ENCODE assay signal across 7 mouse cellular contexts in genomic region chr2:181600828-181601750, GRCm38 (mm10). TPM values are rescaled to one million over a fixed set of nuclear protein-coding genes. Genes with fewer than 3 reads are reported as not detected.
DNase-seq lines count a peak whose midpoint lies in the region; ATAC-seq and TF ChIP-seq lines count a peak whose summit lies in the region.

No protein-coding gene starts in this region.

- H3K4me2 ChIP-seq in embryonic facial prominence, embryonic 12.5 days (replicated peaks): peak overlapping the region; percentile 81
- peak overlapping the region; percentile 84 for H3K4me2 ChIP-seq in limb, embryonic 13.5 days (replicated peaks)
- H3K4me2 ChIP-seq in midbrain, embryonic 16.5 days (ENCODE audit: low read length): peak overlapping the region; percentile 78

- H3K79me2 ChIP-seq in heart, adult 2 months (replicated peaks; ENCODE audit: control insufficient read depth, insufficient read depth, low read length): 0 out of 2 replicates have a peak, but pooled peaks cover 1% of the 10 kb centered on the region

- H3K4me3 ChIP-seq in embryonic facial prominence, embryonic 12.5 days: peak overlapping the region; percentile 95
- H3K4me3 ChIP-seq in heart, adult 2 months: peak overlapping the region; percentile 87
- peak overlapping the region; percentile 96 for H3K4me3 ChIP-seq in limb, embryonic 13.5 days
- H3K4me3 ChIP-seq in midbrain, embryonic 16.5 days (ENCODE audit: low read depth, low read length): peak overlapping the region; percentile 80

- TF ChIP-seq POLR2A in heart, adult 2 months (IDR thresholded peaks at IDR 0.05; ENCODE audit: insufficient read depth, low read depth, low read length): peak; percentile 94; the same call in 1 of the 2 replicates

- peak; percentile 86 for ATAC-seq in embryonic facial prominence, embryonic 12.5 days (ENCODE audit: insufficient number of reproducible peaks, insufficient read depth, low FRiP score, low TSS enrichment)
- ATAC-seq in limb, embryonic 13.5 days (ENCODE audit: low FRiP score, low read depth): peak; percentile 97
- ATAC-seq in midbrain, embryonic 16.5 days: peak; percentile 92

- WGBS in embryonic facial prominence, embryonic 12.5 days: 1% methylated on average over 57 of the region's 57 CpGs
- WGBS in heart, adult 2 months: under 1% methylated on average over 57 of the region's 57 CpGs
- 1% methylated on average over 57 of the region's 57 CpGs for WGBS in limb, embryonic 13.5 days
- 2% methylated on average over 57 of the region's 57 CpGs for WGBS in midbrain, embryonic 16.5 days

- peak; percentile 96 for DNase-seq in adrenal gland, postnatal 25 days
- DNase-seq in heart, adult 2 months: peak; percentile 94 to 96
- DNase-seq in kidney, adult 8-10 months: peak; percentile 96 to 98
- peak; percentile 88 to 98 for DNase-seq in spleen, postnatal 10 days (ENCODE audit: low spot score in 2 of 2)

- TF ChIP-seq EP300 in heart, adult 2 months (IDR thresholded peaks at IDR 0.05; ENCODE audit: insufficient read depth, low read depth, low read length): peak; percentile 64; the same call in 1 of the 2 replicates

- H3K4me1 ChIP-seq in embryonic facial prominence, embryonic 12.5 days: peaks cover 12% of the 10 kb centered on the region
- peaks cover 3% of the 10 kb centered on the region for H3K4me1 ChIP-seq in heart, adult 2 months (ENCODE audit: control insufficient read depth, insufficient read depth, low read length)
- peaks cover 22% of the 10 kb centered on the region for H3K4me1 ChIP-seq in limb, embryonic 13.5 days
- H3K4me1 ChIP-seq in midbrain, embryonic 16.5 days (ENCODE audit: control insufficient read depth, insufficient read depth, low read length): peaks cover 41% of the 10 kb centered on the region

- intact Hi-C loops in heart, adult 2 months (cut with DNase I): no loop called here

- H3K9ac ChIP-seq in embryonic facial prominence, embryonic 12.5 days: peak overlapping the region; percentile 93
- H3K9ac ChIP-seq in heart, adult 2 months (ENCODE audit: low read depth, low read length): peak overlapping the region; percentile 87
- H3K9ac ChIP-seq in limb, embryonic 13.5 days: peak overlapping the region; percentile 93
- H3K9ac ChIP-seq in midbrain, embryonic 16.5 days (ENCODE audit: low read depth, low read length): peak overlapping the region; percentile 79

- peak overlapping the region; percentile 75 for H3K27ac ChIP-seq in embryonic facial prominence, embryonic 12.5 days
- H3K27ac ChIP-seq in heart, adult 2 months: peak overlapping the region; percentile 93
- H3K27ac ChIP-seq in limb, embryonic 13.5 days: peak overlapping the region; percentile 74; the same call in 1 of the 2 replicates
- peak overlapping the region; percentile 88 for H3K27ac ChIP-seq in midbrain, embryonic 16.5 days (ENCODE audit: low read length)

- 0 out of 2 replicates have a peak, but pooled peaks have one; percentile 4 for TF ChIP-seq CTCF in heart, adult 2 months (IDR thresholded peaks at IDR 0.05)

- H3K9me3 ChIP-seq in embryonic facial prominence, embryonic 12.5 days: no peaks in the 10 kb centered on the region
- H3K9me3 ChIP-seq in limb, embryonic 13.5 days: no peaks in the 10 kb centered on the region
- no peaks in the 10 kb centered on the region for H3K9me3 ChIP-seq in midbrain, embryonic 16.5 days (replicated peaks; ENCODE audit: control insufficient read depth, low read length, poor library complexity, severe bottlenecking)

- H3K36me3 ChIP-seq in embryonic facial prominence, embryonic 12.5 days: no peaks in the 10 kb centered on the region
- H3K36me3 ChIP-seq in heart, adult 2 months (ENCODE audit: control insufficient read depth, insufficient read depth, low read length): no peaks in the 10 kb centered on the region
- H3K36me3 ChIP-seq in limb, embryonic 13.5 days: no peaks in the 10 kb centered on the region
- H3K36me3 ChIP-seq in midbrain, embryonic 16.5 days (ENCODE audit: control insufficient read depth, insufficient read depth, low read length): peaks cover 5% of the 10 kb centered on the region

- peaks cover 27% of the 10 kb centered on the region for H3K27me3 ChIP-seq in embryonic facial prominence, embryonic 12.5 days
- H3K27me3 ChIP-seq in heart, adult 2 months (ENCODE audit: control insufficient read depth, insufficient read depth, low read length): no peaks in the 10 kb centered on the region
- H3K27me3 ChIP-seq in limb, embryonic 13.5 days: peaks cover 30% of the 10 kb centered on the region
- H3K27me3 ChIP-seq in midbrain, embryonic 16.5 days (ENCODE audit: control insufficient read depth, insufficient read depth, low read depth, low read length): no peaks in the 10 kb centered on the region

RNA-seq across cellular contexts. Expression of gene Samd10, which starts 2.1 kb away (rescaled TPM):
- 19.3 and 26.4 TPM in 2 replicates for total RNA-seq in adrenal gland, postnatal 25 days (2021)
- 16.4 and 17.9 TPM in 2 replicates for polyA plus RNA-seq in embryonic facial prominence, embryonic 12.5 days (2016; fragmentation: Nextera tagmentation; extraction: Ambion mirVana)
- total RNA-seq in heart, adult 2 months (2021): 1 to 10 TPM; 1.0 to 1.6 TPM
- 5.1 and 6.4 TPM in 2 replicates for polyA plus RNA-seq in heart, adult 2 months (2012; rRNA removed)
- polyA plus RNA-seq in limb, embryonic 13.5 days (2015; fragmentation: Nextera tagmentation; extraction: Ambion mirVana): 7.8 and 8.6 TPM in 2 replicates
- polyA plus RNA-seq in midbrain, embryonic 16.5 days (2015; fragmentation: Nextera tagmentation; extraction: Ambion mirVana): 213 and 216 TPM in 2 replicates

RNA-seq across cellular contexts. Expression of gene Zfp512b, which starts 8.5 kb away (rescaled TPM):
- 56.6 and 81.6 TPM in 2 replicates for total RNA-seq in adrenal gland, postnatal 25 days (2021)
- polyA plus RNA-seq in embryonic facial prominence, embryonic 12.5 days (2016; fragmentation: Nextera tagmentation; extraction: Ambion mirVana): 95.3 and 101 TPM in 2 replicates
- 10 to 100 TPM; 13.2 to 16.9 TPM for total RNA-seq in heart, adult 2 months (2021)
- polyA plus RNA-seq in heart, adult 2 months (2012; rRNA removed): 20.6 and 25.9 TPM in 2 replicates
- polyA plus RNA-seq in limb, embryonic 13.5 days (2015; fragmentation: Nextera tagmentation; extraction: Ambion mirVana): 67.2 and 69.4 TPM in 2 replicates
- 70.0 and 78.0 TPM in 2 replicates for polyA plus RNA-seq in midbrain, embryonic 16.5 days (2015; fragmentation: Nextera tagmentation; extraction: Ambion mirVana)

RNA-seq across cellular contexts. Expression of gene Prpf6, which starts 9.4 kb away (rescaled TPM):
- 57.7 and 73.7 TPM in 2 replicates for total RNA-seq in adrenal gland, postnatal 25 days (2021)
- 74.4 and 74.8 TPM in 2 replicates for polyA plus RNA-seq in embryonic facial prominence, embryonic 12.5 days (2016; fragmentation: Nextera tagmentation; extraction: Ambion mirVana)
- 10 to 100 TPM; 35.3 to 38.6 TPM for total RNA-seq in heart, adult 2 months (2021)
- 13.8 and 19.1 TPM in 2 replicates for polyA plus RNA-seq in heart, adult 2 months (2012; rRNA removed)
- polyA plus RNA-seq in limb, embryonic 13.5 days (2015; fragmentation: Nextera tagmentation; extraction: Ambion mirVana): 70.5 and 71.5 TPM in 2 replicates
- 59.7 and 64.6 TPM in 2 replicates for polyA plus RNA-seq in midbrain, embryonic 16.5 days (2015; fragmentation: Nextera tagmentation; extraction: Ambion mirVana)

RNA-seq across cellular contexts. Expression of gene Uckl1, which starts 16.4 kb away (rescaled TPM):
- total RNA-seq in adrenal gland, postnatal 25 days (2021): 94.2 and 128 TPM in 2 replicates
- 39.0 and 45.1 TPM in 2 replicates for polyA plus RNA-seq in embryonic facial prominence, embryonic 12.5 days (2016; fragmentation: Nextera tagmentation; extraction: Ambion mirVana)
- total RNA-seq in heart, adult 2 months (2021): 10 to 100 TPM; 31.3 to 32.5 TPM
- polyA plus RNA-seq in heart, adult 2 months (2012; rRNA removed): 115 and 156 TPM in 2 replicates
- 43.5 and 46.2 TPM in 2 replicates for polyA plus RNA-seq in limb, embryonic 13.5 days (2015; fragmentation: Nextera tagmentation; extraction: Ambion mirVana)
- 71.2 and 76.0 TPM in 2 replicates for polyA plus RNA-seq in midbrain, embryonic 16.5 days (2015; fragmentation: Nextera tagmentation; extraction: Ambion mirVana)

RNA-seq across cellular contexts. Expression of gene Gm29797, which starts 55.7 kb away (rescaled TPM):
- total RNA-seq in adrenal gland, postnatal 25 days (2021): not detected in 2 replicates
- 0.32 TPM in 1 of 2 replicates, not detected in the other for polyA plus RNA-seq in embryonic facial prominence, embryonic 12.5 days (2016; fragmentation: Nextera tagmentation; extraction: Ambion mirVana)
- not detected for total RNA-seq in heart, adult 2 months (2021)
- 0.21 TPM in 1 of 2 replicates, not detected in the other for polyA plus RNA-seq in heart, adult 2 months (2012; rRNA removed)
- polyA plus RNA-seq in limb, embryonic 13.5 days (2015; fragmentation: Nextera tagmentation; extraction: Ambion mirVana): 0.53 TPM in 1 of 2 replicates, not detected in the other
- 0.25 and 0.39 TPM in 2 replicates for polyA plus RNA-seq in midbrain, embryonic 16.5 days (2015; fragmentation: Nextera tagmentation; extraction: Ambion mirVana)

Comparison
In these comparisons a context has a peak if more than half of its experiments do, and no peak if none do; other contexts are left out.
1. Peak in every context shown above with its lines: DNase-seq, ATAC-seq, H3K4me3 ChIP-seq and H3K27ac ChIP-seq.
2. RNA of gene Samd10, which starts 2.1 kb away (polyA plus RNA-seq): 213 to 216 TPM in midbrain, embryonic 16.5 days; 16.4 to 17.9 TPM in embryonic facial prominence, embryonic 12.5 days, 7.8 to 8.6 TPM in limb, embryonic 13.5 days and 5.1 to 6.4 TPM in heart, adult 2 months; every median in the first group is over 10 times any median in the second.